Mouse (Mus musculus) CH12F3 (cell line): ENCODE results near the gene Efcab2.

Source experiments
- in situ Hi-C: fragments of 300-500 bp; cut with MboI; formaldehyde crosslinking; loops from 2 replicates; pipeline ENCODE4 v1.14.3; 2020; ENCODE audit warnings: low sequenced_read_pairs

The Efcab2 gene

GRCm38 (mm10) chr1:178405951-178406711 is at the start of gene Efcab2:
Gene Efcab2 (plus strand): TSS chr1:178406085.
- in situ Hi-C loops, result no loop called here

GRCm38 (mm10) chr1:178357776-178358710 is 47.8 kb upstream of the Efcab2 start:
- in situ Hi-C loops, result no loop called here

GRCm38 (mm10) chr1:178360264-178360663 is 45.6 kb upstream of the Efcab2 start:
- in situ Hi-C loops, result no loop called here

- in situ Hi-C loops, result no loop called here
Measured at GRCm38 (mm10) chr1:178360702-178361101, 45.2 kb upstream of the Efcab2 start.

- in situ Hi-C loops, result no loop called here
Measured at GRCm38 (mm10) chr1:178365171-178365570, 40.7 kb upstream of the Efcab2 start.

- in situ Hi-C loops, result no loop called here
Measured at GRCm38 (mm10) chr1:178368121-178368520, 37.8 kb upstream of the Efcab2 start.

GRCm38 (mm10) chr1:178368548-178369271 is 37.2 kb upstream of the Efcab2 start:
- in situ Hi-C loops, result no loop called here

- in situ Hi-C loops, result no loop called here
Measured at GRCm38 (mm10) chr1:178369272-178369651, 36.6 kb upstream of the Efcab2 start.

- in situ Hi-C loops, result no loop called here
Measured at GRCm38 (mm10) chr1:178372681-178373080, 33.2 kb upstream of the Efcab2 start.

- in situ Hi-C loops, result no loop called here
Measured at GRCm38 (mm10) chr1:178375381-178375780, 30.5 kb upstream of the Efcab2 start.

- in situ Hi-C loops, result no loop called here
Measured at GRCm38 (mm10) chr1:178376061-178376460, 29.8 kb upstream of the Efcab2 start.

GRCm38 (mm10) chr1:178376907-178377306 is 29.0 kb upstream of the Efcab2 start:
- in situ Hi-C loops, result no loop called here

- in situ Hi-C loops, result no loop called here
Measured at GRCm38 (mm10) chr1:178378115-178378514, 27.8 kb upstream of the Efcab2 start.

GRCm38 (mm10) chr1:178379224-178379623 is 26.7 kb upstream of the Efcab2 start:
- in situ Hi-C loops, result no loop called here

- in situ Hi-C loops, result no loop called here
Measured at GRCm38 (mm10) chr1:178382165-178382564, 23.7 kb upstream of the Efcab2 start.

GRCm38 (mm10) chr1:178388802-178389201 is 17.1 kb upstream of the Efcab2 start:
- in situ Hi-C loops, result no loop called here

- in situ Hi-C loops, result no loop called here
Measured at GRCm38 (mm10) chr1:178389401-178389800, 16.5 kb upstream of the Efcab2 start.

- in situ Hi-C loops, result no loop called here
Measured at GRCm38 (mm10) chr1:178392970-178393369, 12.9 kb upstream of the Efcab2 start.

GRCm38 (mm10) chr1:178395091-178395490 is 10.8 kb upstream of the Efcab2 start:
- in situ Hi-C loops, result no loop called here

GRCm38 (mm10) chr1:178396383-178396782 is 9.5 kb upstream of the Efcab2 start:
- in situ Hi-C loops, result no loop called here

- in situ Hi-C loops, result no loop called here
Measured at GRCm38 (mm10) chr1:178399879-178400278, 6.0 kb upstream of the Efcab2 start.
